Mouse (Mus musculus): ENCODE results near the gene Atp1b3. TPM values are rescaled to one million over a fixed set of nuclear protein-coding genes. Genes with fewer than 3 reads are reported as not detected.
A peak's percentile ranks its signal among the peaks of the same experiment; 100 is the strongest.
"Not testable (repeated sequence)": the region's sequence is repeated elsewhere in the genome, so short reads cannot be mapped to it uniquely, and the experiment has no call there.

Atp1b3 gene
- polyA plus RNA-seq, 1 experiment, result 102 TPM

GRCm38 (mm10) chr9:96353799-96354198 is 10.4 kb downstream of the Atp1b3 start:
- H3K27me3 ChIP-seq (ENCODE audit: control insufficient read depth, insufficient read depth, insufficient read length), result no peaks in the 10 kb centered on the region
- no peak overlapping the region for H3K4me3 ChIP-seq
- H3K36me3 ChIP-seq (ENCODE audit: control insufficient read depth, insufficient read depth), result no peaks in the 10 kb centered on the region
- H3ac ChIP-seq (ENCODE audit: control insufficient read depth, insufficient read length), result no peak overlapping the region
- peaks cover 74% of the 10 kb centered on the region for H3K79me2 ChIP-seq (ENCODE audit: control insufficient read depth, insufficient read depth)
- no peak overlapping the region for H3K4me2 ChIP-seq (ENCODE audit: low read depth)
- TF ChIP-seq USF1 (IDR thresholded peaks at IDR 0.05; ENCODE audit: low read depth), result no peak
- TF ChIP-seq POLR2A (IDR thresholded peaks at IDR 0.05; ENCODE audit: insufficient read length, low read depth), result no peak
- no peak for TF ChIP-seq TCF3 (IDR thresholded peaks at IDR 0.05; ENCODE audit: insufficient read length, low read depth)
- no peak for TF ChIP-seq CEBPB (IDR thresholded peaks at IDR 0.05; ENCODE audit: insufficient read depth, poor library complexity, severe bottlenecking)
- TF ChIP-seq MYOD1 (IDR thresholded peaks at IDR 0.05; ENCODE audit: control insufficient read depth in 1 of 3, insufficient read length in 2 of 3, low read depth in 2 of 3), result no peak

- peaks cover 74% of the 10 kb centered on the region for H3K79me2 ChIP-seq (ENCODE audit: control insufficient read depth, insufficient read depth)
- no peak overlapping the region for H3K4me3 ChIP-seq
- H3ac ChIP-seq (ENCODE audit: control insufficient read depth, insufficient read length), result no peak overlapping the region
- no peak overlapping the region for H3K4me2 ChIP-seq (ENCODE audit: low read depth)
- no peak for TF ChIP-seq TCF12 (IDR thresholded peaks at IDR 0.05; ENCODE audit: insufficient read depth, poor library complexity, severe bottlenecking)
- no peak for TF ChIP-seq SRF (IDR thresholded peaks at IDR 0.05; ENCODE audit: control insufficient read depth, insufficient read length, low read depth)
- no peak for TF ChIP-seq REST (IDR thresholded peaks at IDR 0.05; ENCODE audit: insufficient read depth, insufficient read length)
- no peak for TF ChIP-seq CEBPB (IDR thresholded peaks at IDR 0.05; ENCODE audit: insufficient read depth, poor library complexity, severe bottlenecking)
- TF ChIP-seq MYOD1 (IDR thresholded peaks at IDR 0.05; ENCODE audit: control insufficient read depth in 1 of 3, insufficient read length in 2 of 3, low read depth in 2 of 3), result no peak
- no peak for TF ChIP-seq POLR2A (IDR thresholded peaks at IDR 0.05; ENCODE audit: insufficient read length, low read depth)
- no peak for TF ChIP-seq POLR2AphosphoS2 (IDR thresholded peaks at IDR 0.05; ENCODE audit: insufficient read length, low read depth)
- TF ChIP-seq MYOG (IDR thresholded peaks at IDR 0.05; ENCODE audit: control insufficient read depth in 1 of 3, insufficient read depth in 1 of 3, insufficient read length in 2 of 3, low read depth in 2 of 3), result no peak
- no peak for TF ChIP-seq USF1 (IDR thresholded peaks at IDR 0.05; ENCODE audit: low read depth)
- no peak for TF ChIP-seq TCF3 (IDR thresholded peaks at IDR 0.05; ENCODE audit: insufficient read length, low read depth)
- no peak for TF ChIP-seq E2F4 (IDR thresholded peaks at IDR 0.05; ENCODE audit: insufficient read depth)
- TF ChIP-seq MAX (IDR thresholded peaks at IDR 0.05; ENCODE audit: low read depth), result no peak
- H3K27me3 ChIP-seq (ENCODE audit: control insufficient read depth, insufficient read depth, insufficient read length), result no peaks in the 10 kb centered on the region
- H3K36me3 ChIP-seq (ENCODE audit: control insufficient read depth, insufficient read depth), result no peaks in the 10 kb centered on the region
Measured at GRCm38 (mm10) chr9:96353121-96353769, 11.0 kb downstream of the Atp1b3 start.

- H3K36me3 ChIP-seq (ENCODE audit: control insufficient read depth, insufficient read depth); H3K4me2 ChIP-seq (ENCODE audit: low read depth); H3K4me3 ChIP-seq; H3ac ChIP-seq (ENCODE audit: control insufficient read depth, insufficient read length); H3K27me3 ChIP-seq (ENCODE audit: control insufficient read depth, insufficient read depth, insufficient read length): not testable (repeated sequence)
- peaks cover 59% of the 10 kb centered on the region for H3K79me2 ChIP-seq (ENCODE audit: control insufficient read depth, insufficient read depth)
Measured at GRCm38 (mm10) chr9:96351771-96352170, 12.5 kb downstream of the Atp1b3 start.

GRCm38 (mm10) chr9:96350476-96350875 is 13.8 kb downstream of the Atp1b3 start:
- Histone ChIP-seq H3K79me2 (ENCODE audit: control insufficient read depth, insufficient read depth) (peaks cover 46% of the 10 kb centered on the region), H3K4me3 (no peak overlapping the region), H3K36me3 (ENCODE audit: control insufficient read depth, insufficient read depth) (peaks cover 3% of the 10 kb centered on the region), H3K27me3 (ENCODE audit: control insufficient read depth, insufficient read depth, insufficient read length) (no peaks in the 10 kb centered on the region), H3K4me2 (ENCODE audit: low read depth) (peak overlapping the region; percentile 57), H3ac (ENCODE audit: control insufficient read depth, insufficient read length) (no peak overlapping the region)
- no peak for TF ChIP-seq POLR2A (IDR thresholded peaks at IDR 0.05; ENCODE audit: insufficient read length, low read depth)
- no peak for TF ChIP-seq USF1 (IDR thresholded peaks at IDR 0.05; ENCODE audit: low read depth)
- TF ChIP-seq E2F4 (IDR thresholded peaks at IDR 0.05; ENCODE audit: insufficient read depth), result no peak
- TF ChIP-seq MYOG (IDR thresholded peaks at IDR 0.05; ENCODE audit: control insufficient read depth in 1 of 3, insufficient read depth in 1 of 3, insufficient read length in 2 of 3, low read depth in 2 of 3), result no peak
- no peak for TF ChIP-seq REST (IDR thresholded peaks at IDR 0.05; ENCODE audit: insufficient read depth, insufficient read length)
- TF ChIP-seq TCF3 (IDR thresholded peaks at IDR 0.05; ENCODE audit: insufficient read length, low read depth), result no peak
- no peak for TF ChIP-seq MYOD1 (IDR thresholded peaks at IDR 0.05; ENCODE audit: control insufficient read depth in 1 of 3, insufficient read length in 2 of 3, low read depth in 2 of 3)
- no peak for TF ChIP-seq POLR2AphosphoS2 (IDR thresholded peaks at IDR 0.05; ENCODE audit: insufficient read length, low read depth)
- no peak for TF ChIP-seq CEBPB (IDR thresholded peaks at IDR 0.05; ENCODE audit: insufficient read depth, poor library complexity, severe bottlenecking)
- TF ChIP-seq TCF12 (IDR thresholded peaks at IDR 0.05; ENCODE audit: insufficient read depth, poor library complexity, severe bottlenecking), result no peak
- TF ChIP-seq SRF (IDR thresholded peaks at IDR 0.05; ENCODE audit: control insufficient read depth, insufficient read length, low read depth), result no peak
- TF ChIP-seq MAX (IDR thresholded peaks at IDR 0.05; ENCODE audit: low read depth), result no peak

- Histone ChIP-seq H3ac (ENCODE audit: control insufficient read depth, insufficient read length) (no peak overlapping the region), H3K27me3 (ENCODE audit: control insufficient read depth, insufficient read depth, insufficient read length) (no peaks in the 10 kb centered on the region), H3K4me3 (no peak overlapping the region), H3K79me2 (ENCODE audit: control insufficient read depth, insufficient read depth) (peaks cover 45% of the 10 kb centered on the region), H3K36me3 (ENCODE audit: control insufficient read depth, insufficient read depth) (peaks cover 6% of the 10 kb centered on the region), H3K4me2 (ENCODE audit: low read depth) (peak overlapping the region; percentile 57)
- TF ChIP-seq CEBPB (IDR thresholded peaks at IDR 0.05; ENCODE audit: insufficient read depth, poor library complexity, severe bottlenecking) (no peak), SRF (IDR thresholded peaks at IDR 0.05; ENCODE audit: control insufficient read depth, insufficient read length, low read depth) (no peak), REST (IDR thresholded peaks at IDR 0.05; ENCODE audit: insufficient read depth, insufficient read length) (no peak), MAX (IDR thresholded peaks at IDR 0.05; ENCODE audit: low read depth) (no peak), USF1 (IDR thresholded peaks at IDR 0.05; ENCODE audit: low read depth) (no peak)
Measured at GRCm38 (mm10) chr9:96350010-96350409, 14.2 kb downstream of the Atp1b3 start.
